Mouse (Mus musculus): ENCODE data around the gene Prkch. TPM values are rescaled to one million over a fixed set of nuclear protein-coding genes. Genes with fewer than 3 reads are reported as not detected.

Gene Prkch
- polyA plus RNA-seq, 1 experiment = 43.1 TPM

DNA sequence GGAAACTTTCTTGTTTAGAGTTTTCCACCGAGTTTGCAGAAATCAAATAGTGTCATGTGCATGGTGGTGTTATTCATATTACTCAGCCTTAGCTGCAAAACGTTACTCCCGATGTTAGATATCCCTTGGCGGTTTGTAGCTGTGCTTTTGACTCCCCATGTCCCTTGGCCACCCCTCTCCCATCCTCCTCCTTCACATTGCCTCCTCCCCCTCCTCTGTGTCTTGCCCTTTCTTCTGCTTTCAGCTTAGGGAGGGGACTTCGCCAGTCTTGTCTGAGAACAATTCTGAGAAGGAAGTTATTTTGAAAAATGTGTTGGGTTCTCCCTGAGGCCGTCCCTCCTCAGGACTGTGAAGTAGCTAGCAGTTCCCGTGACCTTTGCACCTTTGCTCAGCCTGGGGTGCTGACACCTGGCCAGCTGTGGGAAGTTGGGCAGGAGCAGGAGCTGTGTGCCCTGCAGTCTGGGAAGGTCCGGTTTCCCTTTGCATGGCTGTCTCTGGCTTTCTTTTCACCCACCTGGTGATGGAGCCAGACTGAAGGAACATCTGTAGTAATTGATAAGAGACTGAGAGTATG, 48.2 kb downstream of the Prkch start:
- H3K27me3 ChIP-seq (ENCODE audit: control insufficient read depth, insufficient read depth, low read length) = no peaks in the 10 kb centered on the region
- H3K4me3 ChIP-seq (ENCODE audit: control insufficient read depth, insufficient read depth, low read length) = no peak overlapping the region
- DNase-seq = no peak
- 13% methylated on average over 8 of the region's 8 CpGs for WGBS
- peaks cover 27% of the 10 kb centered on the region for H3K4me1 ChIP-seq (replicated peaks; ENCODE audit: control insufficient read depth, insufficient read depth, low read length)
- no peaks in the 10 kb centered on the region for H3K36me3 ChIP-seq (ENCODE audit: control insufficient read depth, insufficient read depth, low read length)
- peak overlapping the region; percentile 56 for H3K27ac ChIP-seq (ENCODE audit: control insufficient read depth, insufficient read depth, low read length)
- TF ChIP-seq POLR2A (IDR thresholded peaks at IDR 0.05; ENCODE audit: control insufficient read depth, extremely low read depth, insufficient read depth, low read length, poor library complexity) = no peak
- TF ChIP-seq CTCF (IDR thresholded peaks at IDR 0.05; ENCODE audit: borderline replicate concordance, control insufficient read depth, extremely low read depth, insufficient read depth, low read length, poor library complexity) = no peak

GRCm38 (mm10) chr12:73633707-73634106, 49.1 kb downstream of the Prkch start:
- DNase-seq = no peak
- Histone ChIP-seq H3K27me3 (ENCODE audit: control insufficient read depth, insufficient read depth, low read length) (no peaks in the 10 kb centered on the region), H3K36me3 (ENCODE audit: control insufficient read depth, insufficient read depth, low read length) (no peaks in the 10 kb centered on the region), H3K27ac (ENCODE audit: control insufficient read depth, insufficient read depth, low read length) (no peak overlapping the region; the same call in 1 of the 2 replicates), H3K4me1 (replicated peaks; ENCODE audit: control insufficient read depth, insufficient read depth, low read length) (peaks cover 30% of the 10 kb centered on the region), H3K4me3 (ENCODE audit: control insufficient read depth, insufficient read depth, low read length) (no peak overlapping the region)
- no peak for TF ChIP-seq CTCF (IDR thresholded peaks at IDR 0.05; ENCODE audit: borderline replicate concordance, control insufficient read depth, extremely low read depth, insufficient read depth, low read length, poor library complexity)
- no peak for TF ChIP-seq POLR2A (IDR thresholded peaks at IDR 0.05; ENCODE audit: control insufficient read depth, extremely low read depth, insufficient read depth, low read length, poor library complexity)
- 70% methylated on average over 4 of the region's 4 CpGs for WGBS

DNA sequence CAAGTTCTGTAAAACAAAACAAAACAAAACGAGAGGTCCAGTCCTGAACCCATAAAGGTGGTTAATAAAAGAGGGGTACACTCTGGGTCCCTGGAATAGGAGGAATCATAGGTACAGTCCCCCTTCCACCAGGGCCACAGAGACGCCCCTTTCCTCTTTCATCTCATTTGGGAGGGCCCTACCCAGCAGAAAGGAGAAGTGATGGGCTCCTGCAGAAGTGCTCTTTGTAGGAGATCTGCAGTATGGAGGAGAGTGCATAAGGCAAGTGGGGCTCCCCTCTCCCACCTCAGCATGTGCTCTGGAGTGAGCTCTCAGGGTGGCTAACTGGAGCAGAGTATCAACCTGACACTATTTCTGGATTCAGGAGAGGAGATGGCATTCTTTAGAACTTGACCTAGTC, 55.0 kb downstream of the Prkch start:
- Histone ChIP-seq H3K4me1 (replicated peaks; ENCODE audit: control insufficient read depth, insufficient read depth, low read length) (peaks cover 3% of the 10 kb centered on the region; the same call in 1 of the 2 replicates), H3K27ac (ENCODE audit: control insufficient read depth, insufficient read depth, low read length) (no peak overlapping the region), H3K27me3 (ENCODE audit: control insufficient read depth, insufficient read depth, low read length) (no peaks in the 10 kb centered on the region), H3K4me3 (ENCODE audit: control insufficient read depth, insufficient read depth, low read length) (no peak overlapping the region), H3K36me3 (ENCODE audit: control insufficient read depth, insufficient read depth, low read length) (no peaks in the 10 kb centered on the region)
- TF ChIP-seq CTCF (IDR thresholded peaks at IDR 0.05; ENCODE audit: borderline replicate concordance, control insufficient read depth, extremely low read depth, insufficient read depth, low read length, poor library complexity) = no peak
- 74% methylated on average over 2 of the region's 2 CpGs for WGBS
- DNase-seq = no peak

DNA sequence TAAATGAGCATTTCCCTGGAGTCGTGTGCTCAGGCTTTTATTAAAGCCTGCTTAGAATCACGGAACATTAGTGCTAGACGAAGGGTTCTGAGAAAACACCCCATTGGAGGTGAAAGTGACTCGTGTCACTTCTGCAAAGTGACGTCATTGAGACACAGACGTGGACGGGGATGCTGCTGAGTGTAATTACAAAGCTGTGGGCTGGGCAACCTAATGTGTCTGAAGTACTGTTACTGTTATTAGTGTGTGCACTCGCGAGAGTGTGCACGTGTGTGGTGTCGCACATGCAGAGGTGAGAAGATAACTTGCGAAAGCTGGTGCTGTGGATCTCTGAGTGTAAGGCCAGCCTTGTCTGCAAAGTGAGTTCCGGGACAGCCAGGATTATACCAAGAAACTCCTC, 56.6 kb downstream of the Prkch start:
- 93% methylated on average over 13 of the region's 13 CpGs for WGBS
- no peak for TF ChIP-seq POLR2A (IDR thresholded peaks at IDR 0.05; ENCODE audit: control insufficient read depth, extremely low read depth, insufficient read depth, low read length, poor library complexity)
- TF ChIP-seq CTCF (IDR thresholded peaks at IDR 0.05; ENCODE audit: borderline replicate concordance, control insufficient read depth, extremely low read depth, insufficient read depth, low read length, poor library complexity) = no peak
- Histone ChIP-seq H3K4me1 (replicated peaks; ENCODE audit: control insufficient read depth, insufficient read depth, low read length) (0 out of 2 replicates have a peak, but pooled peaks cover 3% of the 10 kb centered on the region), H3K27ac (ENCODE audit: control insufficient read depth, insufficient read depth, low read length) (no peak overlapping the region), H3K36me3 (ENCODE audit: control insufficient read depth, insufficient read depth, low read length) (no peaks in the 10 kb centered on the region), H3K27me3 (ENCODE audit: control insufficient read depth, insufficient read depth, low read length) (no peaks in the 10 kb centered on the region), H3K4me3 (ENCODE audit: control insufficient read depth, insufficient read depth, low read length) (no peak overlapping the region)
- DNase-seq = no peak

- WGBS = 92% methylated on average over 6 of the region's 6 CpGs
- DNase-seq = no peak
- H3K4me3 ChIP-seq (ENCODE audit: control insufficient read depth, insufficient read depth, low read length) = no peak overlapping the region
- no peaks in the 10 kb centered on the region for H3K27me3 ChIP-seq (ENCODE audit: control insufficient read depth, insufficient read depth, low read length)
- TF ChIP-seq POLR2A (IDR thresholded peaks at IDR 0.05; ENCODE audit: control insufficient read depth, extremely low read depth, insufficient read depth, low read length, poor library complexity) (no peak), CTCF (IDR thresholded peaks at IDR 0.05; ENCODE audit: borderline replicate concordance, control insufficient read depth, extremely low read depth, insufficient read depth, low read length, poor library complexity) (no peak)
- peaks cover 10% of the 10 kb centered on the region for H3K4me1 ChIP-seq (replicated peaks; ENCODE audit: control insufficient read depth, insufficient read depth, low read length)
- no peaks in the 10 kb centered on the region for H3K36me3 ChIP-seq (ENCODE audit: control insufficient read depth, insufficient read depth, low read length)
- no peak overlapping the region for H3K27ac ChIP-seq (ENCODE audit: control insufficient read depth, insufficient read depth, low read length)
Observed at GRCm38 (mm10) chr12:73645216-73645615, 60.6 kb downstream of the Prkch start.

GRCm38 (mm10) chr12:73647686-73648085, 63.1 kb downstream of the Prkch start:
- no peaks in the 10 kb centered on the region for H3K36me3 ChIP-seq (ENCODE audit: control insufficient read depth, insufficient read depth, low read length)
- H3K4me3 ChIP-seq (ENCODE audit: control insufficient read depth, insufficient read depth, low read length) = no peak overlapping the region
- H3K4me1 ChIP-seq (replicated peaks; ENCODE audit: control insufficient read depth, insufficient read depth, low read length) = peaks cover 10% of the 10 kb centered on the region
- no peak for TF ChIP-seq CTCF (IDR thresholded peaks at IDR 0.05; ENCODE audit: borderline replicate concordance, control insufficient read depth, extremely low read depth, insufficient read depth, low read length, poor library complexity)
- TF ChIP-seq POLR2A (IDR thresholded peaks at IDR 0.05; ENCODE audit: control insufficient read depth, extremely low read depth, insufficient read depth, low read length, poor library complexity) = no peak
- no peak for DNase-seq
- no peaks in the 10 kb centered on the region for H3K27me3 ChIP-seq (ENCODE audit: control insufficient read depth, insufficient read depth, low read length)
- H3K27ac ChIP-seq (ENCODE audit: control insufficient read depth, insufficient read depth, low read length) = peak overlapping the region; percentile 64; the same call in 1 of the 2 replicates
- WGBS = 64% methylated on average over 2 of the region's 2 CpGs

Measured in thymus, adult 2 months (tissue).